Mouse (Mus musculus): ENCODE measurements around the gene Zfp524. TPM values are rescaled to one million over a fixed set of nuclear protein-coding genes. Genes with fewer than 3 reads are reported as not detected.
"Not testable (repeated sequence)": the region's sequence is repeated elsewhere in the genome, so short reads cannot be mapped to it uniquely, and the experiment has no call there.

The Zfp524 gene
- polyA plus RNA-seq, 1 experiment from 2014 or later = 10.4 TPM

DNA sequence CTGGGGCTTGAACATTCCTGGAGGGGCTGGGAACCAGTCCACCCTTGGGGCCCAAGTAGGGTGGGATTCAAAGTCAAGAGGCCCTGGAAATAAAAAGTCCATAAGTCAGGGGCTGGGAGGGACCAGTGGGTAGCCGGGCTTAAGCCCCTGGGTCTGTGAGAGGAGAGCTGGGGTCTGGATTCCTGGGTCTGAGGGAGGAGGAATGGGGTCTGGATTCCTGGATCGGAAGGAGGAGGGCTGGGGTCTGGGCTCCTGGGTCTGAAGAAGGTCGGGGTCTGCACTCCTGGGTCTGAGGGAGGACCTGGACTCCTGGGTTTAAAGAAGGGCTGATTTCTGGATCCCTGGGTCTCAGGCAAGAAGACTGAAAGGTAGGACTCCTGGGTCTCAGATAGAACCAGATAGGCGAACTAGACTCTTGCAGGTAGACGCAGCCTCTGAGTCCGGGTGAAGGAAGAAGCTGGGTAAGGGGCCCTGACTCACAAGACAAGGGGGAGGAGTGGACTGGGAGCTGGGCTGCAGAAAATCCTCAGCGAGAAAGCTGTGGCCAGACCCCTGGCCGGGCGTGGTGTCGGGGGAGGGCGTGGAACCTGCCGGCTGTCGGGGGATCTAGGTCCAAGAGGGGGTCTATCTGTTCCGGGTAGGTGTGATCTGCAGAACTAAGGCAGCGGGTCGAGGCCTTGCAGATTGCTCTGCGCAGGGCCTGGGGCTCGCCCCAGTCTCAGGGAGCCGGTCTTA, 18.8 kb upstream of the Zfp524 start:
- WGBS = 7% methylated on average over 18 of the region's 19 CpGs
- Histone ChIP-seq H3K4me2 (peak overlapping the region; percentile 78), H3K9me3 (replicated peaks) (peaks cover 3% of the 10 kb centered on the region), H3K27ac (peak overlapping the region; percentile 72), H3K9ac (peak overlapping the region; percentile 79), H3K4me3 (replicated peaks) (peak overlapping the region; percentile 68), H3K4me1 (peaks cover 27% of the 10 kb centered on the region), H3K27me3 (peaks cover 7% of the 10 kb centered on the region; the same call in 1 of the 2 replicates), H3K36me3 (peaks cover 32% of the 10 kb centered on the region)
- ATAC-seq (replicated peaks; ENCODE audit: low FRiP score) = 0 out of 2 replicates have a peak, but pooled peaks have one; percentile 9

DNA sequence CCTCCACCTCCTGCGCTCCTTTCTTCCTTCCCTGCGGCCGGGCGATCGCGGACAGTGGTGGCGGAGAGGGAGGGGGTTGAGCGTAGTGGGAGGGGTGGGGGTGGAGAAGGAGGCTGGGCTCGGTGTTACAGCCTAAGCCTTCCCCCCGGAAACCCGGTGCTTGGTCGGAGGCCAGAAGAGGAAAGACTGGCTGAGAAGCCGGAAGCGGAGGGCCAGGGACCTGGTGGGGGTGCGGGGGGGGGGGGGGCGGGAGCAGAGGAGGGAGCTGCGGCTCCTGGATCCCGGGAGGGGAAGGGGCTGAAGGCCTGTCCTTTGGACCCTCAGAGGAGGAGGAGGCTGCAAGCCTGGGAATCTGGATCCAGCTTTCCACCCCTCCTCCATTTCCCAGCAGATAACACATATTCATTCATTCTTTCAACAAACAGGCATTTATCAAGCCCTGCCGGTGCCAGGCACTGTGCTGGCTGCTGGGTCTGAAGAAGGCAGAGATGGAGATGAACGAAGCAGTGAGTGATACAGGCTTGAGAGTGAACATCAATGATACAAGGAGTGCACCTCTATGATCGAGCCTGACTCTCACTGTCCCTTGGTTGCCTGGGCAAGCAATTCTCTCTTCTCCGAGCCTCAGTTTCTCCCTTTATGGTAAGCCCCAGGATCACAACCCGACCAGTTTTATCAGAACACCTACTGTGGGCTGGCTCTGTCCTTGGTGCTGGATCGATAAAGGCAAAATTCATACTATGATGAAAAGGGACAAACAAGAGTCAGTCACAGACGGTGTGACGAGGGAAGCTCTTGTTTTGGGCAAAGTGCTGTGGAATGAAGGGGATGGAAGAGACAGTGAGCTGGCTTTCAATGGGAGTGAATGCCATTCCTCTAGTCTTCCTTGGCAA, 18.0 kb upstream of the Zfp524 start, which contains the start of gene Zfp579:
Gene Zfp579, minus strand, starts transcription at position 156 of the 893 bp plus-strand sequence.
- peak; percentile 89 for ATAC-seq (replicated peaks; ENCODE audit: low FRiP score)
- peaks cover 3% of the 10 kb centered on the region for H3K9me3 ChIP-seq (replicated peaks)
- peak within 1 kb of the TSS; percentile 68 for H3K4me3 ChIP-seq (replicated peaks)
- H3K36me3 ChIP-seq = peaks cover 30% of the 10 kb centered on the region
- H3K4me2 ChIP-seq = peak within 1 kb of the TSS; percentile 78
- 7% methylated on average over 17 of the region's 26 CpGs for WGBS
- H3K4me1 ChIP-seq = peaks cover 27% of the 10 kb centered on the region
- H3K27me3 ChIP-seq = peaks cover 7% of the 10 kb centered on the region; the same call in 1 of the 2 replicates
- H3K9ac ChIP-seq = peak within 1 kb of the TSS; percentile 79
- H3K27ac ChIP-seq = peak within 1 kb of the TSS; percentile 72

DNA sequence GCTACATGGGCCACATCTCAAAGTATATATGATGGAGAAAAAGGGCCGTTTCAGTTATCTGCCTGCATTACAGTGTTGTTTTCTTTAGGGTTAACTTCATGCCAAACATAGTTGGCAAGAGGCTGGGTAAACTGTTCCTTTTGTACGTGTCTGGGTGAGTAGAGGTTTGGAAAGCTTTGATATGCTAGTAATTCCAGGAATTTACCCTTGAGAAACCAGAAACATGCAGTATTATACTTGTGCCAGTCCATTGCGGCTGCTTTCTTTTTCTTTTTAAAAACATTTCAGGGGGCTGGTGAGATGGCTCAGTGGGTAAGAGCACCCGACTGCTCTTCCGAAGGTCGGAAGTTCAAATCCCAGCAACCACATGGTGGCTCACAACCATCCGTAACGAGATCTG, 17.3 kb upstream of the Zfp524 start:
- H3K9ac ChIP-seq = peak overlapping the region; percentile 79; the same call in 1 of the 2 replicates

DNA sequence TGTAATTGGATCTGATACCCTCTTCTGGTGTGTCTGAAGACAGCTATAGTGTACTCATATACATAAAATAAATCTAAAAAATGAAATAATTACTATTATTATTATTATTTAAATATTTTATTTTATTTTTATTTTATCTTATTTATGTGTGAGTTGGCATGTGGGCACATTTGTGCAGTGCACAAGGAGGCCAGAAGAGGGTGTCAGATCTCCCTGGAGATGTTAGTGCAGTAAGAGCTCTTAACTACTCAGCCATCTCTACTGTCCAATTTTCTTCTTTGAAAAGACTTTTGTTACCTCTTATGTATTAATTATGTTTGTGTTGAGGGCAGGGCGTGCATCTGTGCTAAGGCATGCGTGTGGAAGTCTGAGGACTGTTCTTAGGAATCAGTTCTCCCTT, 14.3 kb upstream of the Zfp524 start:
- H3K36me3 ChIP-seq = no peaks in the 10 kb centered on the region
- H3K4me1 ChIP-seq = peaks cover 15% of the 10 kb centered on the region
- no peaks in the 10 kb centered on the region for H3K9me3 ChIP-seq (replicated peaks)
- H3K4me2 ChIP-seq = no peak overlapping the region
- 67% methylated on average over 2 of the region's 2 CpGs for WGBS
- no peaks in the 10 kb centered on the region for H3K27me3 ChIP-seq
- H3K9ac ChIP-seq = no peak overlapping the region
- no peak overlapping the region for H3K27ac ChIP-seq
- ATAC-seq (replicated peaks; ENCODE audit: low FRiP score) = no peak
- no peak overlapping the region for H3K4me3 ChIP-seq (replicated peaks)

More for the DNA sequence above, 17.3 kb upstream of the Zfp524 start:
- Histone ChIP-seq H3K27ac (peak overlapping the region; percentile 71), H3K27me3 (peaks cover 7% of the 10 kb centered on the region; the same call in 1 of the 2 replicates), H3K4me3 (replicated peaks) (peak overlapping the region; percentile 68), H3K4me1 (peaks cover 27% of the 10 kb centered on the region), H3K4me2 (peak overlapping the region; percentile 78), H3K9me3 (replicated peaks) (peaks cover 3% of the 10 kb centered on the region), H3K36me3 (peaks cover 23% of the 10 kb centered on the region)
- WGBS = 70% methylated on average over 8 of the region's 8 CpGs
- ATAC-seq (replicated peaks; ENCODE audit: low FRiP score) = no peak

DNA sequence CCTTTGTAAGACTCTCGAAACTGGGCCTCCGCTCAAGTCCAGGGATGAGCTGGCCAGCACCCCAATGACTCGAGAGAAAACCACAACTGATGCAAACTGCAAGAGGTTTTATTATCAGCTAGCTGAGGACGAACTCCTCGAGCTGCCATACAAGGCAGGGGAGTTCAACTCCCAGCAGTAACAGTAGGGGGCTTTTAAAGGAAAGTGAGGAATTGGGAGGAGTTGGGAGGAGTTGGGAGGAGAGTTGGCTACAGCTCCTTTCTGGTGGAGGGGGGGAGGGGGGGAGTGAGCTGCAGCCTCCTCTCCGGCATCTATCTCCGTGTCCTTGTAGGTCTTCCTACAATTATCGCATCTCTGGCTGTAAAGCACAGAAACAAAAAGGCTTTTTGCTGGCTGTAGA, 11.3 kb upstream of the Zfp524 start:
- H3K4me1 ChIP-seq; ATAC-seq (replicated peaks; ENCODE audit: low FRiP score); H3K27me3 ChIP-seq; H3K4me2 ChIP-seq; H3K27ac ChIP-seq; H3K4me3 ChIP-seq (replicated peaks); H3K9me3 ChIP-seq (replicated peaks); H3K9ac ChIP-seq: not testable (repeated sequence)
- 69% methylated on average over 8 of the region's 8 CpGs for WGBS
- H3K36me3 ChIP-seq = peaks cover 14% of the 10 kb centered on the region

DNA sequence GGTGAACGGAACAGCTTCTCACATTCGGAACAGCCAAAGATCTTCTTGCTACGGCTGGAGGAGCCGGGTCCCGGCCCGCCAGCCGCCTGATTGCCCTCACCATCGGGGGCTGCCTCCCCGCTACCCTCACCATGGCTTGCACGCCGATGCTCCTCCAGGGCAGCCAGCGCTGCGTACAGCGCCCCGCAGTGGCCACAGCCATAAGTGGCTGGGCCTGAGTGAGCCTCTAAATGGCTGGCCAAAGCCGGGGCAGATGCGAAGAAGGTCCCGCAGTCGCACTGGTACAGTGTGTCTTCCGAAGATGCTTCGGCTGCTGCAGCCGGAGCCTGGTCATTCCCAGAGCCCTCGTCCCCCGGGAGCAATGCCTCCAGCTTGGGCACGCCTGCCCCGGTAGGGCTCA, 6.0 kb upstream of the Zfp524 start:
- 97% methylated on average over 26 of the region's 26 CpGs for WGBS

DNA sequence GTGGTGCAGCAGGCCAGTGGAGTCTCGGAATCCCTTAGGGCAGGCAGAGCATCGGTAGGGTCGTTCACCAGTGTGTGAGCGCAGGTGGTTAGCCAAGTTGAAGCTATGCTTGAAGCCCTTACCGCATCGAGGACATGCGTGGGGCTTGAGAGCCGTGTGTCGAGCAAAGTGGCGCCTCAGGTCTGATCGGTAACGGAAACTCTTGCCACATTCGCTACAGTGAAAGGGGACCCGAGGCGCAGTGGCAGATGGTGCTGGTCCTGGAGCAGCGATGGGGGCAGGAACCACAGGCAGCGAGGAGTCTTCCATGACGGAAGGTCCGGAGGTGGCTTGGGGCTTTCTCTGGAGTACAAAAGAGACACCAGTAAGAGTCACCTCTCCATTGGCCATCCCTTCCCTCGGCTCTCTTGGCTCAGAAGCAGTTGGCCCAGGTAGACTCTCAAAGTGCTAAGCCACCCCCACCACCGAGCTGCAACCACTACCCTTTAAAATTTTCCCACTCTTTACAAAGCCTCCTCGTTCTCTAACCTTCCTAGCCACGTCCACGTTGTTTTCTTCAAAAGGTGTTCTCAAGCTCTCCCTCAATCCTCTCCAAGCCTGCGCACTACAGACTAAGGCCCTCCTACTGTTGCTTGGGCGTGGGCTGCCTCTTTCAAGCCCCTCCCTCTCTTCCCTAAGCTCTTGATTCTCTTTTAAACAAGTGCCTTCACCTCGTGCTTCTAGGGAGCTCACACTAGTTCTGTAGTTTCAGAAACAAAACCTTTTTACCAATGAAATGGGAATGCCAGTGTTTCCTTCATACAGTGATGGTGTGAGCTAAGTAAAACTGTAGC, 1.3 kb upstream of the Zfp524 start:
- no peak for ATAC-seq (replicated peaks; ENCODE audit: low FRiP score)
- Histone ChIP-seq H3K27ac (no peak overlapping the region), H3K4me2 (peak overlapping the region; percentile 64), H3K36me3 (peaks cover 63% of the 10 kb centered on the region), H3K9me3 (replicated peaks) (no peaks in the 10 kb centered on the region), H3K4me3 (replicated peaks) (peak overlapping the region; percentile 76), H3K27me3 (no peaks in the 10 kb centered on the region), H3K4me1 (peaks cover 15% of the 10 kb centered on the region), H3K9ac (no peak overlapping the region)
- WGBS = 91% methylated on average over 27 of the region's 27 CpGs

More for the DNA sequence above, 6.0 kb upstream of the Zfp524 start:
- Histone ChIP-seq H3K9ac (no peak overlapping the region), H3K27ac (no peak overlapping the region), H3K4me2 (no peak overlapping the region), H3K27me3 (no peaks in the 10 kb centered on the region), H3K36me3 (peaks cover 66% of the 10 kb centered on the region), H3K4me3 (replicated peaks) (no peak overlapping the region), H3K4me1 (peaks cover 3% of the 10 kb centered on the region; the same call in 1 of the 2 replicates), H3K9me3 (replicated peaks) (no peaks in the 10 kb centered on the region)
- no peak for ATAC-seq (replicated peaks; ENCODE audit: low FRiP score)

DNA sequence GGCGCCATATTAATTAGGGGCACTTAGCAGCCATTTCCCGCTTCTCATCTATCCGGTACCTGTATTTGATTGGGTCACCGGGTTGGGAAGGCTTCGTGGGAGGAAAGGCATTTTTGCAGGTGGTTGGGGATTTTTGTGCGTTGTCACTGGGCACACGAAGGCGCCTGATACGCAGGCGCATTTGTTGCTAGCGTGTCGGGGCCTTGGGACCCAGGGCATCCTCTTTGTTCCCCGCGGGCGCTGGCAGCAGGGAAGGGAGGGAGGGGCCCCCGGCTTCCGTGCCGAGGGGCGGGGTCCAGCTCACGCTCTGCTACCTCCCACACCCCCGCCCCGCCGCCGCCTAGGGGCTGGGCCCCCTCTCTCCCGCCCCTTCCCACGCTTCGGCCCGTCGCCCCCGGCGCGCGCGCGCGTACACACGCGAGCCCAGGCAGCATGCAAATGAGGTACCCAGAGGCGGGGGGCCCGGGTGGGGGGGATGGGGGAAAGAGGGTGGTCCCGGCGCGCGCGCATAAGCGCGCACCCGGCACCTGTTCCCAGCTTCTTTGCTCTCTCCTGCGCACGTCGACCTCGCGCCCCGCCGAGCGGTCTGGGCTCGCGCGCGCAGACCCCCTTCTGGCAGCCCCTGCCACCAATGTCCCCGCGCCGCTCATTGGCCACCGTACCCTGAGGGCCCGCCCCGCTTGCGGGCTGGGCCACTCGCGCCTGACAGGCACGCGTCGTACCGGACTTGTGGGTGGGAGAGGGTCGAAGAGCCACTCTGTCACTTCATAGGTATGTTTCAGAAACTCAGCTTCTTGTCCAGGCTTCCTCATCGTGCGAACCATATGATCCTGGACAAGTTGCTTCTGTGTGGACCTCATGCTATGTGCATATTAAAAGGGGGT, 1.1 kb downstream of the Zfp524 start, which contains the start of gene Gm44973:
Gene Gm44973, plus strand, starts transcription at position 379 of the 884 bp plus-strand sequence.
- H3K4me1 ChIP-seq = peaks cover 27% of the 10 kb centered on the region
- H3K27ac ChIP-seq = peak within 1 kb of the TSS; percentile 99
- ATAC-seq (replicated peaks; ENCODE audit: low FRiP score) = peak; percentile 82
- H3K9me3 ChIP-seq (replicated peaks) = no peaks in the 10 kb centered on the region
- H3K4me3 ChIP-seq (replicated peaks) = peak within 1 kb of the TSS; percentile 76
- under 1% methylated on average over 67 of the region's 76 CpGs for WGBS
- H3K4me2 ChIP-seq = peak within 1 kb of the TSS; percentile 64
- peak within 1 kb of the TSS; percentile 88 for H3K9ac ChIP-seq
- peaks cover 42% of the 10 kb centered on the region for H3K36me3 ChIP-seq
- H3K27me3 ChIP-seq = no peaks in the 10 kb centered on the region

DNA sequence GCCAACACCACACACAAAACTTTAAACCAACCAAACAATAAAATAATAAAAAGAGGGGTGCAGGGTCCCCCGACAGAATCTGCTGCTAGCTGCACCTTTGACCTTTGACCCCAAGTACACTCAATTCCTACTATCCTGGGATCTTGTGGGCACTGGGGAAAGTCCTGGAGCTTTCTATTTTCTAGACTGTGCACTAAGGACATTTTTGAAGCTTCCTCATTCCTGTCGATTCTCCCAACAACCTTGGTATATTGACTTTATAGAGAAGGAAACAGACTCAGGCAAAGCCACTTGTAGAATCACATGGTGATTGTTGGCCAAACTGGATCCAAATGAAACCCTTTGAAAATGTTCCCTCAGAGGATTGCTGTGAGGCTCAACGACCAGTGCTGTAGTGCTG, 1.8 kb downstream of the Zfp524 start:
- Histone ChIP-seq H3K4me1 (peaks cover 30% of the 10 kb centered on the region), H3K4me2 (peak overlapping the region; percentile 64), H3K36me3 (peaks cover 35% of the 10 kb centered on the region), H3K9me3 (replicated peaks) (no peaks in the 10 kb centered on the region), H3K27me3 (no peaks in the 10 kb centered on the region), H3K4me3 (replicated peaks) (peak overlapping the region; percentile 76), H3K27ac (peak overlapping the region; percentile 99), H3K9ac (peak overlapping the region; percentile 64)
- WGBS = 48% methylated on average over 3 of the region's 3 CpGs
- no peak for ATAC-seq (replicated peaks; ENCODE audit: low FRiP score)

DNA sequence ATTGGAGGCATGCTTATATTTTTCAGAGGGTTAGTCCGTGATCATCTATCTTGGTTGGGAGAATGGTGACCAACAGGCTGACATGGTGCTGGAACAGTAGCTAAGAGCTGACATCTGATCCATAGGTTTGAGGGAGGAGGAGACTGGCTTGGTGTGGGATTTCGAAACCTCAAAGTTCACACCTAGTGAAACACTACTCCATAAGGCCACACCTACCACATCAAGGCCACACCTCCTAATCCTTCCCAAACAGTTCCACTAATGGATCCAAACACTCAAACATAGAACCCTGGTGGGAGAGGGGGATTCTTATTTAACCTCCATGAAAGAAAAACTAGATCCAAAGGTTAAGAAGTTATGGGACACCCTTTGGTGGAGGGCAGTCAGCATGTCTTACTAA, 2.7 kb downstream of the Zfp524 start:
- Histone ChIP-seq H3K36me3 (peaks cover 30% of the 10 kb centered on the region), H3K4me1 (peaks cover 37% of the 10 kb centered on the region), H3K27me3 (no peaks in the 10 kb centered on the region), H3K9me3 (replicated peaks) (no peaks in the 10 kb centered on the region), H3K27ac (no peak overlapping the region), H3K4me3 (replicated peaks) (no peak overlapping the region), H3K4me2 (no peak overlapping the region), H3K9ac (no peak overlapping the region)
- no peak for ATAC-seq (replicated peaks; ENCODE audit: low FRiP score)
- WGBS = 94% methylated on average over 2 of the region's 2 CpGs

Data from kidney, embryonic 15.5 days (tissue).